Mouse (Mus musculus) G1E (cell line): ENCODE results near the gene Map3k19.

ENCODE experiments used
- CTCF ChIP-seq: IDR thresholded peaks from 2 replicates; pipeline ENCODE4 v1.5.1; 2012; ENCODE audit warnings: low read depth, low read length, inconsistent platforms, mixed read lengths
- GATA1 ChIP-seq: IDR thresholded peaks from 2 replicates; pipeline ENCODE4 v1.6.1; 2012; ENCODE audit warnings: borderline replicate concordance, low read length, inconsistent platforms, mixed read lengths
- TAL1 ChIP-seq: conservative IDR thresholded peaks from 2 replicates; pipeline ENCODE4 v1.6.1; 2012; ENCODE audit warnings: low read depth, low read length, inconsistent platforms, mixed read lengths

DNA sequence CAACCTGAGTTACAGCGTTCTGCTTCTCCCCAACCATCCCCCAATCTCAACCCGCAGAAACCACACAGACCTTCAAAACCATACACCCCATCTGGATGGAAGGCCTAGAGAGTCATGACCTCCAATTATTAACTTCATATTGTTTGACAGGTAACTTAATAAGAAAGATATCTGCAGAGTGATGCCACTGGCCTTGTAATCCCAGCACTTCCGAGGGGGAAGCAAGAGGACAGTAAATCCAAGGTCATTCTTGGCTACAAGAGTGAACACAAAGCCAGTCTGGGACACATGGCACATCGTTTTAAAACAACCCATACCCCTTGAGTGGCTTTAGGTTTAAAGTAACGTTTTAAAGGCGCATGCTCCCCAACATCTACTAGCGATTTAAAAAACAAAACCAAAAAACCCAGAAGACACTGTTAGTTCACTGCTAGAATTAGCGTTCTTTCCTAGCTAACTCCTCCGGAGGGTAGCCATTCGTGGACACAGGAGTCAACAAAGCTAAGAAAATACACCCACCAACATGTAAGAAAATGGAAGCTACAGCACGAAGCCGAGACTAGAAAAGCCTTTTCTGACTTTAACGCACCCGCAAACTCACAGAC lies 81.5 kb downstream of the Map3k19 start:
- no peak for TF ChIP-seq TAL1
- no peak for TF ChIP-seq CTCF
- no peak for TF ChIP-seq GATA1
